Mouse (Mus musculus) bone marrow, adult 2 months (tissue): Measurements from ENCODE around the gene Brd1.

Experiments used
- CTCF ChIP-seq: fragments of 200-500 bp; IDR thresholded peaks from 2 replicates; pipeline ENCODE4 v1.5.1; 2011; ENCODE audit warnings: low read length, control low read depth; ENCODE audit not compliant: control insufficient read depth, insufficient read depth
- POLR2A ChIP-seq: fragments of 200-500 bp; IDR thresholded peaks from 2 replicates; pipeline ENCODE4 v1.6.1; 2011; ENCODE audit warnings: low read depth, mild to moderate bottlenecking, control low read depth, low read length, borderline replicate concordance; ENCODE audit not compliant: control insufficient read depth

- TF ChIP-seq CTCF (peak; percentile 74), POLR2A (no peak)
These were observed 83.0 kb downstream of the Brd1 start for GRCm38 (mm10) chr15:88651019-88651418.
